Mouse (Mus musculus): ENCODE data around the gene Zmynd12. TPM values are rescaled to one million over a fixed set of nuclear protein-coding genes. Genes with fewer than 3 reads are reported as not detected.

Zmynd12 gene
- total and polyA plus RNA-seq, 3 experiments, result 0.25 to 0.75 (median 0.53) TPM

GRCm38 (mm10) chr4:119490806-119491205, 68.2 kb downstream of the Zmynd12 start:
- Histone ChIP-seq H3K36me3 (replicated peaks in 1 of 2; ENCODE audit: control insufficient read depth in 1 of 2, insufficient read depth in 1 of 2, low read length in 1 of 2) (no peaks in the 10 kb centered on the region), H3K79me2 (replicated peaks; ENCODE audit: control insufficient read depth, extremely low read depth, insufficient read depth, poor library complexity, severe bottlenecking) (no peaks in the 10 kb centered on the region), H3K27me3 (replicated peaks) (peaks cover 9% of the 10 kb centered on the region), H3K9me3 (replicated peaks; ENCODE audit: low read length) (peaks cover 3% of the 10 kb centered on the region), H3K9ac (ENCODE audit: insufficient read depth, low read depth) (no peak overlapping the region), H3K27ac (ENCODE audit: insufficient read depth, low read depth) (no peak overlapping the region), H3K4me2 (ENCODE audit: insufficient read depth, low read depth, poor library complexity, severe bottlenecking) (no peak overlapping the region), H3K4me1 (ENCODE audit: control insufficient read depth in 1 of 2, insufficient read depth in 2 of 2) (peaks cover 4 to 11% of the 10 kb centered on the region in 2 experiments; a peak in 3 of 4 replicates), H3K4me3 (replicated peaks in 1 of 3; ENCODE audit: low read depth in 2 of 3, low read length in 2 of 3, poor library complexity in 1 of 3) (no peak overlapping the region)
- dilution Hi-C loops (cut with MboI; ENCODE audit: extremely low pct_ligation_motif_present, extremely low pct_unique_long_range_greater_than_20kb, low sequenced_read_pairs) (no loop called here), in situ Hi-C loops (cut with MboI; ENCODE audit: low pct_ligation_motif_present, low pct_unique_long_range_greater_than_20kb, low sequenced_read_pairs) (no loop called here)
- DNase-seq (ENCODE audit: extremely low read depth), result peak; percentile 55
- TF ChIP-seq ETS1 (conservative IDR thresholded peaks at IDR 0.05; ENCODE audit: low read depth, low read length) (no peak), CTCF (conservative IDR thresholded peaks at IDR 0.05 in 1 of 2, IDR thresholded peaks at IDR 0.05 in 1 of 2; ENCODE audit: low read depth in 2 of 2, low read length in 2 of 2) (peak; percentile 35 to 64; a peak in 3 of 4 replicates), RAD21 (IDR thresholded peaks at IDR 0.05; ENCODE audit: low read depth, low read length) (peak; percentile 58), SMC3 (IDR thresholded peaks at IDR 0.05; ENCODE audit: low read depth, low read length) (peak; percentile 55)

GRCm38 (mm10) chr4:119492291-119492932, 69.8 kb downstream of the Zmynd12 start, which contains the start of gene Rimkla:
Gene Rimkla, minus strand, starts transcription at chr4:119492628.
- dilution Hi-C loops (cut with MboI; ENCODE audit: extremely low pct_ligation_motif_present, extremely low pct_unique_long_range_greater_than_20kb, low sequenced_read_pairs) (no loop called here), in situ Hi-C loops (cut with MboI; ENCODE audit: low pct_ligation_motif_present, low pct_unique_long_range_greater_than_20kb, low sequenced_read_pairs) (no loop called here)
- peak within 1 kb of the TSS; percentile 35 to 77 (median 59) for H3K4me3 ChIP-seq (replicated peaks in 1 of 3; ENCODE audit: low read depth in 2 of 3, low read length in 2 of 3, poor library complexity in 1 of 3)
- no peaks in the 10 kb centered on the region for H3K79me2 ChIP-seq (replicated peaks; ENCODE audit: control insufficient read depth, extremely low read depth, insufficient read depth, poor library complexity, severe bottlenecking)
- H3K9me3 ChIP-seq (replicated peaks; ENCODE audit: low read length), result peaks cover 3% of the 10 kb centered on the region
- no peak within 1 kb of the TSS for H3K27ac ChIP-seq (ENCODE audit: insufficient read depth, low read depth)
- H3K36me3 ChIP-seq (replicated peaks in 1 of 2; ENCODE audit: control insufficient read depth in 1 of 2, insufficient read depth in 1 of 2, low read length in 1 of 2), result no peaks in the 10 kb centered on the region
- DNase-seq (ENCODE audit: extremely low read depth), result peak; percentile 30
- TF ChIP-seq TCF12 (IDR thresholded peaks at IDR 0.05; ENCODE audit: low read depth, low read length) (peak; percentile 17; the same call in 1 of the 2 replicates), NELFE (IDR thresholded peaks at IDR 0.05; ENCODE audit: low read depth, low read length) (peak; percentile 48), MAFK (IDR thresholded peaks at IDR 0.05; ENCODE audit: insufficient replicate concordance, low read length) (no peak), RAD21 (IDR thresholded peaks at IDR 0.05; ENCODE audit: low read depth, low read length) (no peak), NRF1 (IDR thresholded peaks at IDR 0.05; ENCODE audit: low read depth, low read length) (peak; percentile 72), BHLHE40 (IDR thresholded peaks at IDR 0.05; ENCODE audit: low read depth, low read length) (0 out of 2 replicates have a peak, but pooled peaks have one; percentile 6), ZMIZ1 (IDR thresholded peaks at IDR 0.05; ENCODE audit: low read depth, low read length) (0 out of 2 replicates have a peak, but pooled peaks have one; percentile 37), MAX (IDR thresholded peaks at IDR 0.05; ENCODE audit: low read length) (peak; percentile 55; the same call in 1 of the 2 replicates), PAX5 (IDR thresholded peaks at IDR 0.05; ENCODE audit: low read length) (no peak), ELF1 (IDR thresholded peaks at IDR 0.05; ENCODE audit: low read depth, low read length) (no peak), IRF4 (IDR thresholded peaks at IDR 0.05; ENCODE audit: low read depth, low read length) (0 out of 2 replicates have a peak, but pooled peaks have one; percentile 15), POLR2A (IDR thresholded peaks at IDR 0.05; ENCODE audit: low read depth, low read length) (peak; percentile 45; the same call in 1 of the 2 replicates), UBTF (IDR thresholded peaks at IDR 0.05; ENCODE audit: low read depth, low read length) (peak; percentile 87; the same call in 1 of the 2 replicates)
- peaks cover 4 to 11% of the 10 kb centered on the region in 2 experiments; a peak in 3 of 4 replicates for H3K4me1 ChIP-seq (ENCODE audit: control insufficient read depth in 1 of 2, insufficient read depth in 2 of 2)
- peaks cover 9% of the 10 kb centered on the region for H3K27me3 ChIP-seq (replicated peaks)
- peak within 1 kb of the TSS; percentile 34; the same call in 1 of the 2 replicates for H3K9ac ChIP-seq (ENCODE audit: insufficient read depth, low read depth)
- H3K4me2 ChIP-seq (ENCODE audit: insufficient read depth, low read depth, poor library complexity, severe bottlenecking), result peak within 1 kb of the TSS; percentile 57

Data from CH12.LX (cell line).